29 mouse cellular contexts compared by ENCODE assay signal in the genomic region with DNA sequence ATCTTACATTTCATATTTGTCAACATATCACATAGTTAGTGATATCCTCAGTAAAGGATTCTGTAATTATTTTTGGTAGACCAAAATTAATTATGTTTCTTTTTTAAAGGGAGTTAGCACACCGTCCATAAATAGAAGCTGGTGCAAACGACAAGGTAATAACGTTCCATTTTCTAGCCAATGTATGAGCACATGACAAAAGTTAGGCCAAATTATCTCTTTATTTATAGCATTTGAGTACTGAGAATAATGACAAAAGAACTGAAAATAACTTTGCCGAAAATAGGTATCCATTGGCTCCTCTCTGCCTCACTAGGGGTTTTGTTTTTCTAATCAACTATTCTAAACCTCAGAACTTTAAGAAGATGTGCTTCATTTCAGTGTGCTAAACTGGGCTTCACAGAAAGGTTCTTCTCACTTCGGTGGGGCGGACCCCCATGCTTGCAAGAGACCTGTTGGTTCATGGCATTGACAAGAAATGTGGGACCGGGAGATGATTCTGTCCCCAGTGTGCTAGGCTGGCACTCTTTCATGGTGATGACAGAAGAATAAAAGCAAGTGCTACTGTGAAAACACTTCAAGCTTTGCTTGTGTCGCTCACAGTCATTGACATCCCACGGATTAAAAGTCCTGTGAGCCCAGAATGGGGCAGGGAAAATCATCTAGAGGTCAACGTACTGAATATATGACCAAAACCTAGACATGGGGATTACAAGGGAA.
DNase-seq lines count a peak whose midpoint lies in the region; ATAC-seq lines count a peak whose summit lies in the region.
"Had no signal": no experiment of that assay in that cellular context is flagged by ENCODE, and none has a peak within 500 bp of the region (broad histone marks: within the 10 kb centered on the region; RNA-seq: fewer than 3 reads in every experiment).

No protein-coding gene starts in this region.

- no peak for ATAC-seq in heart, embryonic 12.5 days (ENCODE audit: insufficient number of reproducible peaks, low FRiP score)
- ATAC-seq: activated CD4-positive, CD25-positive, alpha-beta regulatory T cell, adult 4 months; forebrain, embryonic 13.5 days; inflammation-experienced regulatory T-cells, adult 6 months; liver, embryonic 12.5 days; liver, postnatal 0 days had no signal

- peak; percentile 3 for DNase-seq in gastrocnemius, adult 18-20 months (ENCODE audit: low spot score)
- no peak for DNase-seq in gastrocnemius, postnatal 36 days
- DNase-seq in heart, adult 8-10 months (ENCODE audit: low spot score): peak; percentile 52
- DNase-seq in heart, postnatal 4 days: peak; percentile 12
- DNase-seq in cerebellum, adult 8-10 months: no peak
- DNase-seq in left cerebral cortex, adult 9 months (ENCODE audit: low spot score in 2 of 2): no peak
- DNase-seq: adrenal gland, adult 8-10 months; cerebellum, adult 9-10 months; cerebellum, postnatal 36 days; kidney, adult 11 months; kidney, postnatal 25 days; left cerebral cortex, postnatal 4 days; liver, postnatal 0 days; lung, postnatal 36 days; right cerebral cortex, postnatal 4 days; thymus, adult 2 months had no signal

- WGBS in heart, embryonic 12.5 days: 64% methylated on average over 10 of the region's 10 CpGs

- no peak overlapping the region for H3K4me3 ChIP-seq in heart, embryonic 12.5 days
- H3K4me3 ChIP-seq: forebrain, embryonic 13.5 days; hindbrain, embryonic 10.5 days; hindbrain, embryonic 15.5 days; layer of hippocampus, adult 2 months; left cerebral cortex, adult 2 months; liver, embryonic 12.5 days; neural tube, embryonic 13.5 days had no signal

- H3K9me3 ChIP-seq in heart, embryonic 12.5 days (replicated peaks): no peaks in the 10 kb centered on the region
- H3K9me3 ChIP-seq: forebrain, embryonic 13.5 days; hindbrain, embryonic 10.5 days; hindbrain, embryonic 15.5 days; liver, embryonic 12.5 days; neural tube, embryonic 13.5 days had no signal

- no peak overlapping the region for H3K27ac ChIP-seq in heart, embryonic 12.5 days (ENCODE audit: poor library complexity, severe bottlenecking)
- H3K27ac ChIP-seq: forebrain, embryonic 13.5 days; hindbrain, embryonic 10.5 days; hindbrain, embryonic 15.5 days; layer of hippocampus, adult 2 months; left cerebral cortex, adult 2 months; liver, embryonic 12.5 days; neural tube, embryonic 13.5 days; stomach, postnatal 0 days had no signal

- H3K27me3 ChIP-seq in heart, embryonic 12.5 days (replicated peaks): no peaks in the 10 kb centered on the region
- H3K27me3 ChIP-seq: CH12.LX; forebrain, embryonic 13.5 days; hindbrain, embryonic 15.5 days; liver, embryonic 12.5 days; neural tube, embryonic 13.5 days had no signal

- no peaks in the 10 kb centered on the region for H3K4me1 ChIP-seq in heart, embryonic 12.5 days (replicated peaks)
- H3K4me1 ChIP-seq: forebrain, embryonic 13.5 days; hindbrain, embryonic 10.5 days; hindbrain, embryonic 15.5 days; liver, embryonic 12.5 days; neural tube, embryonic 13.5 days had no signal

- intact Hi-C loops in gastrocnemius, postnatal 36 days (cut with DNase I): no loop called here

- H3K4me2 ChIP-seq in heart, embryonic 12.5 days: no peak overlapping the region
- H3K4me2 ChIP-seq: forebrain, embryonic 13.5 days; hindbrain, embryonic 15.5 days; liver, embryonic 12.5 days; midbrain, embryonic 11.5 days; neural tube, embryonic 13.5 days had no signal

- no peaks in the 10 kb centered on the region for H3K36me3 ChIP-seq in heart, embryonic 12.5 days
- H3K36me3 ChIP-seq: hindbrain, embryonic 10.5 days; hindbrain, embryonic 15.5 days; liver, embryonic 12.5 days; neural tube, embryonic 13.5 days had no signal

- H3K9ac ChIP-seq in heart, embryonic 12.5 days: no peak overlapping the region
- H3K9ac ChIP-seq: forebrain, embryonic 13.5 days; hindbrain, embryonic 15.5 days; liver, embryonic 12.5 days; liver, postnatal 0 days; neural tube, embryonic 13.5 days had no signal

Comparison
In these comparisons a context has a peak if more than half of its experiments do, and no peak if none do; other contexts are left out.
1. DNase-seq: peak in gastrocnemius, adult 18-20 months (single experiment), heart, adult 8-10 months (single experiment) and heart, postnatal 4 days (single experiment); none in gastrocnemius, postnatal 36 days (0 of 2), cerebellum, adult 8-10 months (single experiment) and left cerebral cortex, adult 9 months (0 of 2).